Mouse (Mus musculus) lung, postnatal 4 days (tissue): ENCODE data around the gene Psmd13.

ENCODE experiments used
- DNase-seq, 2 experiments: peaks; one replicate each; pipeline ENCODE4 v3.0.0; 2021

Psmd13 gene

DNA sequence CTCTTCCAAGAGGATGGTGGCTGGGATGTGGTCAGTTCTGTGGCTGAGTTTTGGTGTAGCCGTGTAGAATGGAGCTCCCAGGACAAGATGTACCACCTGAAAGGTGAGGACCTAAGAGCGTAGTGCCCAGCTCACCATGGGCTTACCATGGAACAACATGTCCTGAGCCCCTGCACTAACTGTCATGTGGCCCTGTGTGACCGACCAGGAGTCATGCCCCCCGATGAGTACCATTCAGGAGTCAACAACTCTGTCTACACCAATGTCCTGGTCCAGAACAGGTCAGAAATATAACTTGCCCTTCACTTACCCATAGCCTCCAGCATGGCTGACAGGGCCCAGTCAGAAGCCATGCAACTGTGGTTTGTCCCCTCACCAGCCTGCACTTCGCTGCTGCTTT is 63.5 kb downstream of the Psmd13 start:
- DNase-seq = no peak

DNA sequence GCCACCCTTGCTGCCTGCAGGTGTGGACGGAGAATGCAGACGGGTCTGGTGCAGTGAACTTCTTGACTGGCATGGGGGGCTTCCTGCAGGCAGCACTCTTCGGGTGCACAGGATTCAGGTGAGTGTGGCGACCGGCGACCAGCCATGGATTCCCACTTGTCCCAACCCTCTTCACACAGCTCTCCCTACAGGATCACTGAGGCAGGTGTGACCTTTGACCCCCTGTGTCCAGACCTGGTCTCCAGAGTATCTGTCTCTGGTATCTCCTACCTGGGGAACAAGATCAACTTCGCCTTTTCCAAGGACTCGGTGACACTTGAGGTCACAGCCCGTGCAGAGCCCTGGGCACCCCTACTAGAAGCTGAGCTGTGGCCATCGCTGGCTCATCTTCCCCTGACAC is 64.5 kb downstream of the Psmd13 start:
- DNase-seq = no peak

DNA sequence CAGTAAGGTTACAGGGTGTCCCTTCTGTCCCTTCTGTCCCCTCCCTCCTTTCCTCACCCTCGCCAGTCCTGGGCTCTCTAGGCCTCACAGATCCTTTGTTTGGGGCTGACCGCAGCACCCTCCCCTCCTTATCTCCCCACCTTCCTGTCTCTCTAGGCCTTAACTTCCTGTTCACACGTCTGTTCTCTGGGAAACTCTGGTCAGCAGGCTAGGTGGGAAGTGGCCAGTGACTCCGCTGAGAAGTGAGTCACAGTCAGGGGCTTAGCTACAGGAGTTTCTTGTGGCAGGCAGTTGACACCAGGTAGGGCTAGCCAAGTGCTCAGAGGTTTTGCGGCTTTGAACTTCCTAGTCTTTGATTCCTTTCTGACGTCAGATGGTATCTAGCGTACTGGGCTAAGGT is 65.2 kb downstream of the Psmd13 start:
- peak in 1 of 2 experiments; percentile 70 for DNase-seq

DNA sequence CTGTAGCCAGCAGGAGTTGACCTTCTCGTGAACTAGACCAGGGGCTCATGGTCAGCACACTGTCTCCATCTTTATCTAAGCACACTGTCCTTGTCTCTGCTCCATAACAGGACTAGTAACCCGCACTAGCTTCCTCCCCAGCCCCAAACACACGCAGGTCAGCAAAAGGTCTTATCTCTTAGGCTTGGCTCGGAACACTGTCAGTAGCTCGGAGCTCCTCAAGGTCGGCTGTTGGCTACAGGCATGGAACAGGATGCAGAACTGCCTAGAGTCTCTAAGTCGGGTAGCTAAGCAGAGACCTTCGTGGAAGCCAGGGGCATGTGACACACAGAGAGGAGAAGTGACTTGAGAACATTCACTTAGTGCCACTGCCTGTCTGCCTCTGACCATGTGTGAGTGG is 66.4 kb downstream of the Psmd13 start:
- peak in 1 of 2 experiments; percentile 40 for DNase-seq
